Mouse (Mus musculus): ENCODE measurements around the gene Sgms1. TPM values are rescaled to one million over a fixed set of nuclear protein-coding genes. Genes with fewer than 3 reads are reported as not detected.

Gene Sgms1
- polyA plus RNA-seq, 3 experiments from 2014 or later = 47.8 to 56.5 (median 51.5) TPM

GRCm38 (mm10) chr19:32262805-32263572, 126.5 kb downstream of the Sgms1 start:
- ATAC-seq = peak; percentile 69

GRCm38 (mm10) chr19:32260869-32261688, 128.4 kb downstream of the Sgms1 start:
- ATAC-seq = no peak

- ATAC-seq = no peak
Observed at GRCm38 (mm10) chr19:32259830-32260229, 129.7 kb downstream of the Sgms1 start.

- ATAC-seq = no peak
Observed at GRCm38 (mm10) chr19:32259048-32259447, 130.5 kb downstream of the Sgms1 start.

GRCm38 (mm10) chr19:32258146-32258545, 131.4 kb downstream of the Sgms1 start:
- no peak for ATAC-seq

- no peak for ATAC-seq
Observed at GRCm38 (mm10) chr19:32257616-32258015, 131.9 kb downstream of the Sgms1 start.

- ATAC-seq = peak; percentile 55
Observed at GRCm38 (mm10) chr19:32256706-32257415, 132.7 kb downstream of the Sgms1 start.

- peak; percentile 13 for ATAC-seq
Observed at GRCm38 (mm10) chr19:32255429-32256185, 133.9 kb downstream of the Sgms1 start.

GRCm38 (mm10) chr19:32254739-32255344, 134.7 kb downstream of the Sgms1 start:
- ATAC-seq = peak; percentile 59

- ATAC-seq = no peak
Observed at GRCm38 (mm10) chr19:32254204-32254603, 135.3 kb downstream of the Sgms1 start.

- ATAC-seq = no peak
Observed at GRCm38 (mm10) chr19:32252987-32253386, 136.5 kb downstream of the Sgms1 start.

GRCm38 (mm10) chr19:32252451-32252850, 137.1 kb downstream of the Sgms1 start:
- no peak for ATAC-seq

GRCm38 (mm10) chr19:32249181-32250130, 140.1 kb downstream of the Sgms1 start:
- ATAC-seq = no peak

- ATAC-seq = peak; percentile 46
Observed at GRCm38 (mm10) chr19:32244881-32245280, 144.6 kb downstream of the Sgms1 start.

GRCm38 (mm10) chr19:32243246-32243645, 146.3 kb downstream of the Sgms1 start:
- ATAC-seq = no peak

GRCm38 (mm10) chr19:32242153-32242552, 147.4 kb downstream of the Sgms1 start:
- no peak for ATAC-seq

- ATAC-seq = no peak
Observed at GRCm38 (mm10) chr19:32240417-32240990, 149.0 kb downstream of the Sgms1 start.

- no peak for ATAC-seq
Observed at GRCm38 (mm10) chr19:32239925-32240324, 149.6 kb downstream of the Sgms1 start.

GRCm38 (mm10) chr19:32239459-32239792, 150.1 kb downstream of the Sgms1 start:
- ATAC-seq = no peak

- ATAC-seq = no peak
Observed at GRCm38 (mm10) chr19:32238722-32239458, 150.6 kb downstream of the Sgms1 start.

Data from inflammation-experienced regulatory T-cells, adult 6 months (primary cell).